Mouse (Mus musculus): ENCODE results near the gene Gm5741. TPM values are rescaled to one million over a fixed set of nuclear protein-coding genes. Genes with fewer than 3 reads are reported as not detected.

The Gm5741 gene
- total RNA-seq (2014; rRNA removed) (not detected in 2 replicates), polyA plus RNA-seq (2015; fragmentation: Nextera tagmentation; extraction: Ambion mirVana) (0.74 and 3.0 TPM in 2 replicates)

DNA sequence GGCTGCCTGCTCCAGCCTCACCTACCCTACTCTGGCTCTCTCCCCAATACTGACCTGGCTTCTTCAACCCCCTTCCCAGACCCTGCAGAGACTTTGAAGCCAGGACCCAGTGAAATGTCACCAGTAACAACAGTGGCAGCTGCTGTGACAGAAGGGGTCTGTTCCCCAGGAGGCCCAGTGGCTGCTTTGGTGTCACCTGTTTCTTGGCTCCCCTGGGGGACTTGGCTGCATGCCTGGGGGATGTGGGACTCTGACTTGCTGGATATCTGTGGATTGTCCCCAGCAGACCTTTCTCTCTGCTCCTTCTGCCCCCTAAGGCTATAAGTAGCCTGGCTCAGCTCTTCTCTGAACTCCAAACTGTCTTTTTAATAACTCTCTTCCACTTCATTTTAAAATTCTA is at the start of gene Gm5741:
Gm5741 (minus strand) TSS at position 1 of the 400 bp plus-strand sequence.
- Histone ChIP-seq H3K4me2 (ENCODE audit: low read depth) (no peak within 1 kb of the TSS), H3K4me3 (ENCODE audit: low read depth, low read length) (no peak within 1 kb of the TSS), H3K27ac (ENCODE audit: low read depth, low read length) (no peak within 1 kb of the TSS), H3K9me3 (ENCODE audit: low read length) (no peaks in the 10 kb centered on the region), H3K9ac (no peak within 1 kb of the TSS), H3K36me3 (ENCODE audit: insufficient read depth) (peaks cover 40% of the 10 kb centered on the region), H3K27me3 (ENCODE audit: insufficient read depth, low read length) (no peaks in the 10 kb centered on the region), H3K4me1 (ENCODE audit: insufficient read depth) (peaks cover 12% of the 10 kb centered on the region)
- ATAC-seq (no peak), DNase-seq (no peak)
- no peak for TF ChIP-seq CTCF (IDR thresholded peaks at IDR 0.05; ENCODE audit: low read depth)

DNA sequence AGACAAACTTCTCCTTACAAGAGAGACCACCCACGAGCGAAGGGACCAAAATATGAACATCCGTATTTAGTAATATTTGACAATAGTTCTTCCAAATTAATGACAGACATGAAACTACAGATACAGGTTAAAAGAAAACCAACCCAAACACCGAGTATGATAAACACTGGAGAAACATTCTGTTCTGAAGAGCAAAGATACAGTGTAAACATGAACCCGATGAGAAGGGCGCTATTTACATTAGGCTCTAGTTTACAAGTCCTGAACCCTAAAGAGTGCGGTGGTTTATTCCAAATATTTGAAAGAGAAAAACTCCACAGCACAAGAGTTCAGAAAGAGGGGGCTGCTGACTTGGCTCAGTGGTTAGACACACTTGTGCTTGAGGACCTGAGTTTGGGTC is 49.2 kb upstream of the Gm5741 start:
- Histone ChIP-seq H3K36me3 (ENCODE audit: insufficient read depth) (peaks cover under 1% of the 10 kb centered on the region; the same call in 1 of the 2 replicates), H3K4me1 (ENCODE audit: insufficient read depth) (no peaks in the 10 kb centered on the region), H3K27ac (ENCODE audit: low read depth, low read length) (no peak overlapping the region), H3K4me2 (ENCODE audit: low read depth) (no peak overlapping the region), H3K4me3 (ENCODE audit: low read depth, low read length) (no peak overlapping the region), H3K27me3 (ENCODE audit: insufficient read depth, low read length) (no peaks in the 10 kb centered on the region), H3K9ac (no peak overlapping the region), H3K9me3 (ENCODE audit: low read length) (no peaks in the 10 kb centered on the region)
- WGBS = 93% methylated on average over 7 of the region's 7 CpGs
- no peak for TF ChIP-seq CTCF (IDR thresholded peaks at IDR 0.05; ENCODE audit: low read depth)
- DNase-seq = no peak
- no peak for ATAC-seq

DNA sequence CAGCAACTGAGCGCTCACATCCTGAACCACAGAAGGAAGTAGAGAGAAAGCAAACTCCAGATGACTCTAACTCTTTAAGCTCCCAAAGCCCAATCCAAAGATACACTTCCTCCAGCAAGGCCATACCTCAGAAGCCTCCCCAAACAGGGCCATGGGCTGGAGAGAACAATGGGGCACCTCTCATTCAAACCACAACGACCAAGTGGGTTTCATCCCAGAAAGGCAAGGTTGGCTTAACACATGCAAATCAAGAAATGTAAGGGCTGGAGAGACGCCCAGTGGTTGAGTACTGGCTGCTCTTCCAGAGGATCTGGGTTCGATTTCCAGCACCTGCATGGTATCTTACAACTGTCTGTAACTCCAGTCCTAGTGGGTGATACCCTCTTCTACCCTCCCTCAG is 47.7 kb upstream of the Gm5741 start:
- Histone ChIP-seq H3K4me1 (ENCODE audit: insufficient read depth) (no peaks in the 10 kb centered on the region), H3K4me3 (ENCODE audit: low read depth, low read length) (no peak overlapping the region), H3K36me3 (ENCODE audit: insufficient read depth) (peaks cover 15% of the 10 kb centered on the region), H3K4me2 (ENCODE audit: low read depth) (no peak overlapping the region), H3K9me3 (ENCODE audit: low read length) (no peaks in the 10 kb centered on the region), H3K27ac (ENCODE audit: low read depth, low read length) (no peak overlapping the region), H3K9ac (no peak overlapping the region), H3K27me3 (ENCODE audit: insufficient read depth, low read length) (no peaks in the 10 kb centered on the region)
- ATAC-seq = no peak
- WGBS = 75% methylated on average over 4 of the region's 4 CpGs
- no peak for TF ChIP-seq CTCF (IDR thresholded peaks at IDR 0.05; ENCODE audit: low read depth)
- DNase-seq = no peak

DNA sequence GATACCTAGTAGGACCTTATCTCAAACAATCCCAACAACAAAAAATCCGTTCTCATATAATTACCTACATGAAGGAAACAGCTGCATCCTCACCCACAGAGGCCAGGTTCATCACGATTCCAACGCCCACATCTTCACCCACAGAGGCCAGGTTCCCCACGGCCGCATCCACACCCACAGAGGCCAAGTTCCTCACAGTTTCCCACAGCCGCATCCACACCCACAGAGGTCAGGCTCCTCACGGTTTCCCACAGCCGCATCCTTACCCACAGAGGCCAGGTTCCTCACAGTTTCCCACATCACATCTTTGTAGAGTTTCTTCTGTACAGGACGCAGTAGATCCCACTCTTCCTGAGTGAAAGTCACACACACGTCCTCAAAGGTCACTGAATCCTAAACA is 45.5 kb upstream of the Gm5741 start:
- no peak for DNase-seq
- ATAC-seq = no peak
- WGBS = 97% methylated on average over 10 of the region's 10 CpGs
- TF ChIP-seq CTCF (IDR thresholded peaks at IDR 0.05; ENCODE audit: low read depth) = no peak
- H3K4me3 ChIP-seq (ENCODE audit: low read depth, low read length) = no peak overlapping the region
- H3K9ac ChIP-seq = no peak overlapping the region
- no peaks in the 10 kb centered on the region for H3K9me3 ChIP-seq (ENCODE audit: low read length)
- H3K36me3 ChIP-seq (ENCODE audit: insufficient read depth) = peaks cover 26% of the 10 kb centered on the region
- H3K4me1 ChIP-seq (ENCODE audit: insufficient read depth) = no peaks in the 10 kb centered on the region
- no peak overlapping the region for H3K4me2 ChIP-seq (ENCODE audit: low read depth)
- H3K27me3 ChIP-seq (ENCODE audit: insufficient read depth, low read length) = no peaks in the 10 kb centered on the region
- H3K27ac ChIP-seq (ENCODE audit: low read depth, low read length) = no peak overlapping the region

DNA sequence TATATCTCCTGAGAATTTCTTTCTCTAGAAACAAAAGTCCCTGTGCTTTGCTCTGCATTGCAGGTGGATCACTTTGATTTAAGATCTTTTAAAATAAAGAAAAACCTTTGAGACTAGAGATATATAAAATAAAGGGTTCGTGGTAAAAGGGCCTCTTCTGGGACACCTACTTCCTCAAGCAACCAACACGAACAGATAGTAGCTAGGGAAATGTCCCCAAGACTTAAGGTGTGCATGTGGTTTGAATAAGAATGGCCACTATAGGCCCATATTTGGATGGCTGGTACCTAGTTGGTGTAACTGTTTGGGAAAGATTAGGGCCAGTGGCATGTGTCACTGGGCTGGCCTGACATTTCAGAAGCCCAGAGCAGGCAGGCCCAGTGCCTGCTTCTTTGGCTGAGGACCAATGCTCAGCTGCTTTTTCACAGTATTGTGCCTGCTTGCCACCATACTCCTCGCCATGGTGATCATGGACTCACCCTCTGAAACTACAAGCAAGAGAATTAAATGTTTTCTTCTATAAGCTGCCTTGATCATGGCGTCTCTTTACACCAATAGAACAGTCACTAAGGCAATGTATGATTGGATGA is 32.4 kb upstream of the Gm5741 start:
- Histone ChIP-seq H3K27ac (ENCODE audit: low read depth, low read length) (no peak overlapping the region), H3K4me1 (ENCODE audit: insufficient read depth) (no peaks in the 10 kb centered on the region), H3K27me3 (ENCODE audit: insufficient read depth, low read length) (no peaks in the 10 kb centered on the region), H3K4me3 (ENCODE audit: low read depth, low read length) (no peak overlapping the region), H3K4me2 (ENCODE audit: low read depth) (no peak overlapping the region), H3K36me3 (ENCODE audit: insufficient read depth) (peaks cover 30% of the 10 kb centered on the region), H3K9me3 (ENCODE audit: low read length) (no peaks in the 10 kb centered on the region), H3K9ac (no peak overlapping the region)
- ATAC-seq (no peak), DNase-seq (no peak)
- no peak for TF ChIP-seq CTCF (IDR thresholded peaks at IDR 0.05; ENCODE audit: low read depth)
- 84% methylated on average over 4 of the region's 4 CpGs for WGBS

DNA sequence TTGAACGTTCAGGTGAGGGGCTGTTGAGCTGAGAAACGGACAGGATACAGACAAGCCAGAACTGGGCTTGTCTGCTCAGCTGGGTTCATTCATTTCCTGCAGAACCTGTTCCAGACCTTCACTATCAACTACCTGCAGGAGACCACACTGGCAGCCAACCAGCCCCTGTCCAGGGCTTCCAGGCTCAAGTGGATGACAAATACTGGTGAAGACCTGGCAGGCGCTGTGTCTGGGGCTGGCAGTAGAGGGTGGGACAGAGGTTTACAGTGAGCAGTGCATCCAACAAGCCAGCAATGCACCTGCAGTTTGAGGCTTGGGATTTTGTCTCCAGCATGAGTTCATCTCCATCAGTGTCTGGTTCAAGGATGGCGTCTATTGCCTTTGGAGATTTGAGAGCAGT is 29.1 kb upstream of the Gm5741 start:
- no peak overlapping the region for H3K4me2 ChIP-seq (ENCODE audit: low read depth)
- no peak for TF ChIP-seq CTCF (IDR thresholded peaks at IDR 0.05; ENCODE audit: low read depth)
- peaks cover 46% of the 10 kb centered on the region for H3K36me3 ChIP-seq (ENCODE audit: insufficient read depth)
- no peak for ATAC-seq
- H3K27ac ChIP-seq (ENCODE audit: low read depth, low read length) = no peak overlapping the region
- H3K4me3 ChIP-seq (ENCODE audit: low read depth, low read length) = no peak overlapping the region
- no peak for DNase-seq
- H3K4me1 ChIP-seq (ENCODE audit: insufficient read depth) = no peaks in the 10 kb centered on the region
- WGBS = 90% methylated on average over 4 of the region's 4 CpGs
- no peaks in the 10 kb centered on the region for H3K27me3 ChIP-seq (ENCODE audit: insufficient read depth, low read length)
- no peaks in the 10 kb centered on the region for H3K9me3 ChIP-seq (ENCODE audit: low read length)
- H3K9ac ChIP-seq = no peak overlapping the region

DNA sequence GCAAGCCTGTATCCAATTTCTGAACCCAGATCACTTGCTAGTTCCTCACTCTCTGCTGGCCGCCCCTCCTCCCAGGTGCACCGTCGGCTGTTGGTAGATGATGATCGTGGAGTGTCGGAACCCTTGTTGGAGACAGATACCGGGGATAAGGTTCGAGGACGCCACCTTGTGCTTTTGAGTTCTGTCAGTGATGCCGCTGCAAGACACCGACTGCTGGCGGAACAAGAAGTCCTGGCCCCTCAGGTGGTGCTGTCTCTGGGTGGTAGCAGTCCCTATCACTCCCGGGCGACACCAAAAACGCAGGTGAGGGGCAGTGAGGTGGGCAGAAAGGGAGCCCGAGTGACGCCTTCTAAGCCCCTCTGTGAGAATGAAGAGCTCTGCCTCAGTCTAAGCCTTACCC is 28.4 kb upstream of the Gm5741 start:
- H3K27me3 ChIP-seq (ENCODE audit: insufficient read depth, low read length) = no peaks in the 10 kb centered on the region
- no peak overlapping the region for H3K4me3 ChIP-seq (ENCODE audit: low read depth, low read length)
- WGBS = 95% methylated on average over 16 of the region's 16 CpGs
- H3K27ac ChIP-seq (ENCODE audit: low read depth, low read length) = no peak overlapping the region
- no peak overlapping the region for H3K4me2 ChIP-seq (ENCODE audit: low read depth)
- ATAC-seq (no peak), DNase-seq (no peak)
- no peaks in the 10 kb centered on the region for H3K4me1 ChIP-seq (ENCODE audit: insufficient read depth)
- H3K9ac ChIP-seq = no peak overlapping the region
- H3K9me3 ChIP-seq (ENCODE audit: low read length) = no peaks in the 10 kb centered on the region
- TF ChIP-seq CTCF (IDR thresholded peaks at IDR 0.05; ENCODE audit: low read depth) = no peak
- H3K36me3 ChIP-seq (ENCODE audit: insufficient read depth) = peaks cover 46% of the 10 kb centered on the region
